Mouse (Mus musculus): ENCODE data around the gene Kcnj6. TPM values are rescaled to one million over a fixed set of nuclear protein-coding genes. Genes with fewer than 3 reads are reported as not detected.

Kcnj6 gene
- polyA plus RNA-seq, 1 experiment from 2014 or later = 0.21 TPM

DNA sequence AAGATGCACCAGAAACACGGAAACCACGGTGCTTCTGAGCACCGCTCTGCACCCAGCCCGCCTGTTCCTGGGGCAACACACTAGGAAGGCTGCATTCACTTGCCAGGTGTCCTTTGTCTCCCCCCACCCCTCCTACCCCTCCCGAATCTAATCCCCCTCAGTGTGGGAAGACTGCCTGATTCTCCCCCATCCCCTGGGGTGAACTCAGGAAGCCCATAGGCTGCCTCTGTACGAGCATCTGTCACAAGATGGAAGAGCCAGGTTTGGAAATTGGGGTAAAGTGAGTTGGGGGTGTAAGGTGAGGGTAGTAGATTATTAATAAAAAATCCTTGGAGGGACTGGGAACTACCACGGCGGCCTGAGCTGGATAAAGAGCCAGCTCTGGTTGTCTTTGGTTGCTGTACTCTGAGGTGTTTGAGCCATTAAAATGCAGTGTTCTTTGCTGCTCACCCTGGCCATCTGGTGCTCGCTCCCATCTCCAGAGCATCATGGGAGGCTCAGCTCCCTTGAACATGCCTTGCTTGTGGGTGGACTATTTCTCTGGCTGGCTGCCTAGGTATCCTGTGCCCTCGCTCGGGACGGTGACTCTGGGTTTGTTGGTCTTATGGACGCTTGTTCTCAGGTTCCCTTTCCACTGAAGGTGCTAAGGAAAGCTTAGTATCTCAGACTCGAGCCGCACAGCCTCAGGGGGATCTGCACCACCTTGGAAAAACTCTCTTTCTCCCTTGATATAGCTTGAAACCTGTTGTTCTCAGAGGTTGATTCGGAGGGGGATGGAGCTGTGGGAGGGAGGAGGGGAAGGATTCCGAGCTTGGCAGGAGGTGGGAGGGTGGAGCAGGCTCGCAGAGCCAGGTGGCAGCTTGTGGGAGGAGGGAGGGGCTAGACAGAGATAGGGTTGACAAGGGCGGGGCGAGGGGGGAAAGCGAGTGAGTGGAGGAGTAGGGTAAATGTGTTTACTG lies 65.9 kb downstream of the Kcnj6 start:
- peak overlapping the region; percentile 35; the same call in 1 of the 2 replicates for H3K4me2 ChIP-seq
- H3K36me3 ChIP-seq = no peaks in the 10 kb centered on the region
- ATAC-seq (ENCODE audit: insufficient read depth, low FRiP score, low read depth) = no peak; the same call in 1 of the 2 replicates
- no peaks in the 10 kb centered on the region for H3K9me3 ChIP-seq
- H3K4me1 ChIP-seq = 0 out of 2 replicates have a peak, but pooled peaks cover 10% of the 10 kb centered on the region
- no peaks in the 10 kb centered on the region for H3K27me3 ChIP-seq (replicated peaks)
- H3K4me3 ChIP-seq (replicated peaks) = no peak overlapping the region
- no peak overlapping the region for H3K27ac ChIP-seq
- 5% methylated on average over 21 of the region's 21 CpGs for WGBS
- no peak overlapping the region for H3K9ac ChIP-seq

- WGBS = 29% methylated on average over 6 of the region's 6 CpGs
- Histone ChIP-seq H3K4me3 (replicated peaks) (no peak overlapping the region), H3K9ac (no peak overlapping the region), H3K9me3 (no peaks in the 10 kb centered on the region), H3K27me3 (replicated peaks) (no peaks in the 10 kb centered on the region), H3K4me1 (no peaks in the 10 kb centered on the region), H3K27ac (no peak overlapping the region), H3K4me2 (no peak overlapping the region), H3K36me3 (no peaks in the 10 kb centered on the region)
- ATAC-seq (ENCODE audit: insufficient read depth, low FRiP score, low read depth) = no peak
Observed at GRCm38 (mm10) chr16:94925364-94925763, 72.1 kb downstream of the Kcnj6 start.

DNA sequence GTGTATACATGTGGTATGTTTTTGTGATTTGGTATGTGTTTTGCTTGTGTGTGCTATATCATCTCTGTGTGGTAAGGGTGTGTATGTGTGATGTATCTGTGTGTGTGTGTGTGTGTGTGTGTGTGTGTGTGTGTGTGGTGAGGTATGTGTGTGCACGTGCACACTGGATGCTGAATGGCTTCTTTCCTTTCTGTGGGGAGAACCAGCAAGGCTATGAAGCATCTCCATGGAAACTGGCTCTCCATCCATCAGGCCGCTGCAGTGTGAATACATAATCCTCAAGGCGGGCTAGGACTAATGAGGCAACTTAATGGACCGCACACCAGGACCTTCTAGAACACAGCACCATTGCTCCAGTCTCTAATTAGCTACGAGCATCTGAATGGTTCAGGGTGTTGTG lies 78.3 kb downstream of the Kcnj6 start:
- H3K4me1 ChIP-seq = no peaks in the 10 kb centered on the region
- no peak for ATAC-seq (ENCODE audit: insufficient read depth, low FRiP score, low read depth)
- no peak overlapping the region for H3K27ac ChIP-seq
- H3K4me2 ChIP-seq = no peak overlapping the region
- H3K27me3 ChIP-seq (replicated peaks) = no peaks in the 10 kb centered on the region
- no peaks in the 10 kb centered on the region for H3K9me3 ChIP-seq
- no peak overlapping the region for H3K9ac ChIP-seq
- H3K36me3 ChIP-seq = no peaks in the 10 kb centered on the region
- H3K4me3 ChIP-seq (replicated peaks) = no peak overlapping the region
- WGBS = 87% methylated on average over 5 of the region's 5 CpGs

- Histone ChIP-seq H3K36me3 (no peaks in the 10 kb centered on the region), H3K27ac (no peak overlapping the region), H3K4me3 (replicated peaks) (no peak overlapping the region), H3K9ac (no peak overlapping the region), H3K27me3 (replicated peaks) (no peaks in the 10 kb centered on the region), H3K4me2 (no peak overlapping the region), H3K4me1 (no peaks in the 10 kb centered on the region), H3K9me3 (no peaks in the 10 kb centered on the region)
- WGBS = 91% methylated on average over 4 of the region's 4 CpGs
- ATAC-seq (ENCODE audit: insufficient read depth, low FRiP score, low read depth) = no peak
Observed at GRCm38 (mm10) chr16:94906026-94906425, 91.5 kb downstream of the Kcnj6 start.

DNA sequence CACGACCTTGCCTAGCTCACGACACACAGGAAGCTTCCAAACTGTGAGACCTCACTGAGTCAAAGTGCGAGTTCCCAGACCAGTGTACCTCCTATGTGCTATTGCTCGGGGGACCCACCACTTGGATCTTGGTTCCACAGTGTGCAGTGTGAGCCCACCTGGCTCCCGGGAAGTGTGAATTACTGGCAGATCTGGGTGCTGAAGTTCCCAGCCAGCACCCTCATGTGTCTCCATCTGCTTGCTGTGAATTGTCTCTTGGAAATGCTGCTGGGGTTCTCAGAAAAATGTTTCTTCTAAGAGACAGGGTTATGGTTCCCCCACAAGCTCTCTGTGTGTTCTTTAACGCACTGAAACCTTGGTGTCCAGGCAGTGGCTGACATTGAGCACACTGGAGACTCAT lies 98.7 kb downstream of the Kcnj6 start:
- Histone ChIP-seq H3K9ac (no peak overlapping the region), H3K27me3 (replicated peaks) (no peaks in the 10 kb centered on the region), H3K9me3 (no peaks in the 10 kb centered on the region), H3K4me1 (no peaks in the 10 kb centered on the region), H3K27ac (no peak overlapping the region), H3K4me3 (replicated peaks) (no peak overlapping the region), H3K4me2 (no peak overlapping the region), H3K36me3 (no peaks in the 10 kb centered on the region)
- no peak for ATAC-seq (ENCODE audit: insufficient read depth, low FRiP score, low read depth)
- 82% methylated on average over 6 of the region's 6 CpGs for WGBS

GRCm38 (mm10) chr16:94892162-94892650 lies 105.3 kb downstream of the Kcnj6 start:
- WGBS = 87% methylated on average over 4 of the region's 4 CpGs
- Histone ChIP-seq H3K4me3 (replicated peaks) (no peak overlapping the region), H3K36me3 (no peaks in the 10 kb centered on the region), H3K4me1 (no peaks in the 10 kb centered on the region), H3K27me3 (replicated peaks) (no peaks in the 10 kb centered on the region), H3K9ac (no peak overlapping the region), H3K27ac (no peak overlapping the region), H3K9me3 (no peaks in the 10 kb centered on the region), H3K4me2 (no peak overlapping the region)
- no peak for ATAC-seq (ENCODE audit: insufficient read depth, low FRiP score, low read depth)

DNA sequence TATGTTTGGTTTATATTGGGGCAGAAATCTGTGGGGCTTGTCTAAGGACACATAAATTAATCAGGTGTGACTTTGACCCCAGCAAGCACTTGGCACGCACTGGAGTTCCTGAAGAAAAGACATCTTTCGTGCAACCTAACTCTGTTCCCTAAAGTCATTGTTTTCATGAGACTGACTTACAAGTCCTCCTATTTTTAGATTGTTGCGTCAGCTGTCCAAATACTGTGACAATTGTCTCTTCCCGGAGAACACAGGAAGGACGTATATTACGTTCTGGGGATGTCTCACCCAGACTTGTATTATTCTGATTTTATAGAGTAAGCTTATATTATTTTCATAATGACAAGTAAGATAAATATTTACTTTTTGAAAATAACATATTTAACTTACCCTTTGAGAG lies 106.9 kb downstream of the Kcnj6 start:
- WGBS = 58% methylated on average over 6 of the region's 6 CpGs
- Histone ChIP-seq H3K27me3 (replicated peaks) (no peaks in the 10 kb centered on the region), H3K4me2 (no peak overlapping the region)

GRCm38 (mm10) chr16:94890056-94890455 lies 107.4 kb downstream of the Kcnj6 start:
- H3K4me3 ChIP-seq (replicated peaks) = no peak overlapping the region
- no peaks in the 10 kb centered on the region for H3K9me3 ChIP-seq
- no peak overlapping the region for H3K27ac ChIP-seq
- H3K4me2 ChIP-seq = no peak overlapping the region
- no peaks in the 10 kb centered on the region for H3K36me3 ChIP-seq
- no peak for ATAC-seq (ENCODE audit: insufficient read depth, low FRiP score, low read depth)
- H3K9ac ChIP-seq = no peak overlapping the region
- no peaks in the 10 kb centered on the region for H3K27me3 ChIP-seq (replicated peaks)
- no peaks in the 10 kb centered on the region for H3K4me1 ChIP-seq
- WGBS = 70% methylated on average over 2 of the region's 2 CpGs

More for the DNA sequence above, 106.9 kb downstream of the Kcnj6 start:
- ATAC-seq (ENCODE audit: insufficient read depth, low FRiP score, low read depth) = no peak
- Histone ChIP-seq H3K27ac (no peak overlapping the region), H3K4me3 (replicated peaks) (no peak overlapping the region), H3K9ac (no peak overlapping the region), H3K9me3 (no peaks in the 10 kb centered on the region), H3K4me1 (no peaks in the 10 kb centered on the region), H3K36me3 (no peaks in the 10 kb centered on the region)

DNA sequence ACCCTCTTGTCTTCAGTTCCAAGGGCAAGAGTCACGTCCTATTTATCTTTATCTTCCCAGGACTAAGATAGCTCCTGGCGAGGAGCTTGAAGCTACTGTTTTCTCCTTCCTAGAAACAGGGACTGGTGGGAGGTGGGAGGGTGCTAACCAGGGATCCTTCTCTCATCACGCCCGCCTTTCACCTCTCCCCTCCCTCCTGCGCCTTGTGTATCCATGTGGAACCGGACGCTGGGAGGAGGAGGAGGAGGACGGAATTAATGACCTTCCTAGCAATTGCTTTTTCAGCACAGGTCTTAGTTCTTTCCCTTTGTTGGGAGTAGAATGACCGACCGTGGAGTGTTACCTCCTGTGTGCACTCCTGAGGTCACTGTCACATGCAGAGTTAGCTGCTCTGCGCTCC lies 108.9 kb downstream of the Kcnj6 start:
- ATAC-seq (ENCODE audit: insufficient read depth, low FRiP score, low read depth) = no peak
- Histone ChIP-seq H3K9ac (no peak overlapping the region), H3K4me3 (replicated peaks) (no peak overlapping the region), H3K4me2 (no peak overlapping the region), H3K9me3 (no peaks in the 10 kb centered on the region), H3K4me1 (no peaks in the 10 kb centered on the region), H3K27me3 (replicated peaks) (no peaks in the 10 kb centered on the region), H3K36me3 (no peaks in the 10 kb centered on the region), H3K27ac (no peak overlapping the region)
- 82% methylated on average over 11 of the region's 11 CpGs for WGBS

DNA sequence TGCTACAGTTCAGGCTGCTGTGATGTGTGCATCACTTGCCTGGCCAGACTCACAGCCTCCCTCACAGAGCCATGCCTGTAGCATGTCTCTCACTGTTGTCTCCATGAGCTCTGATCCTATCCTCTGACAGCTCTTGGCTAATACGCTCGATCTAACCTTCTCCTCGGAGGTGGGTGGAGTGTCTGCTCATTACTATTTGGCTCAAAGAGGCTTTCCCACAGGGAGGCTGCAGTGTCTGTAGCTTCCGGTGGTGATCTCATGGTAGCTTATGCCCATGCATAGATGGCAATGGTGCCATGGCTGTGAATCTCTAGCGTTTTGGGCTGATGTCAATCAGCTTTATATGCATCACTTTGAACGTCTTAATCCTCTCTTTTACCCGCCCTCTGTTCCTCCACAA lies 111.1 kb downstream of the Kcnj6 start:
- Histone ChIP-seq H3K4me1 (no peaks in the 10 kb centered on the region), H3K27ac (no peak overlapping the region), H3K27me3 (replicated peaks) (no peaks in the 10 kb centered on the region), H3K9me3 (no peaks in the 10 kb centered on the region), H3K9ac (no peak overlapping the region), H3K36me3 (no peaks in the 10 kb centered on the region), H3K4me3 (replicated peaks) (no peak overlapping the region), H3K4me2 (no peak overlapping the region)
- 82% methylated on average over 7 of the region's 7 CpGs for WGBS
- no peak for ATAC-seq (ENCODE audit: insufficient read depth, low FRiP score, low read depth)

DNA sequence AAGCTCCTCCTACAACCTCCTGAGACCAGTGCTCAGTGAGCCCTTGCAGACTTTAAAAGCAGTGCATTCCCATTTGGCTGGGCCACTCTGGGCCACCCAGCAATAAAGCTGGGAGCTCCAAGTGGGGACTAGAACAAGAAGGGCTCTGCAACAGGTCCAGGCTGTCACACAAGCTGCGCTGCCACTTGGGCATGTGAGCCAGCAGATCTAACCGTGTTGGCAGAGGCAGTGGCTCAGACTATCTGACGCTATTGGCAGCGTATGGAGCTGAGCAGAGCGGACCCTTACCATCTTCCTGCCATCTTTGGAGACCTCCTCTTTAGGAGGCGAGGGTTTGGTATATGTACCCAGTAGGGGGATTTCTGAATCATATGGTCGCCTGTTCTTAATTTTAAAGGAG lies 112.4 kb downstream of the Kcnj6 start:
- Histone ChIP-seq H3K4me1 (no peaks in the 10 kb centered on the region), H3K4me3 (replicated peaks) (no peak overlapping the region), H3K27ac (no peak overlapping the region), H3K4me2 (no peak overlapping the region), H3K9ac (no peak overlapping the region), H3K9me3 (no peaks in the 10 kb centered on the region), H3K36me3 (no peaks in the 10 kb centered on the region), H3K27me3 (replicated peaks) (no peaks in the 10 kb centered on the region)
- ATAC-seq (ENCODE audit: insufficient read depth, low FRiP score, low read depth) = no peak
- WGBS = 81% methylated on average over 7 of the region's 7 CpGs

DNA sequence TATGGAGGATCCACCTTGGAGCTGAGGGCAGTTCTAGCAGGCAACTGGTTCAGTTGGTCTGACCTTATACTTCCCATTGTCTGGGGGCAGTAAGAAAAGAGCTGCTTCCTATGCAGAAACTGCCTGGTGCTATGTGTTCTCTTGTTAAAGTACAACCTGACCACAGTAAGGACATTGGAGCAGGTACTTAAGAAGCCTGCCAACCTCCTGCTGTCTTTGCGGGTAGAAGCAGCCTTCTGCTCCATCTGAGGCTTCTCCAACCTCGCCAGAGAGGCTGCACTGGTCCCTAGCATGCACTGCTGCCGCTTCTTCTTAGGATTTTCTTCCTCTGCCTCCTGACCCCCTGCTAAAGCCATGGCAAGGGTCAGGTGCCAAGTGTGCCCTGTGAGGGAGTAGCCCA lies 113.6 kb downstream of the Kcnj6 start:
- Histone ChIP-seq H3K27ac (no peak overlapping the region), H3K27me3 (replicated peaks) (no peaks in the 10 kb centered on the region), H3K4me3 (replicated peaks) (no peak overlapping the region), H3K9me3 (no peaks in the 10 kb centered on the region), H3K9ac (no peak overlapping the region), H3K36me3 (no peaks in the 10 kb centered on the region), H3K4me2 (no peak overlapping the region), H3K4me1 (no peaks in the 10 kb centered on the region)
- ATAC-seq (ENCODE audit: insufficient read depth, low FRiP score, low read depth) = no peak
- 87% methylated on average over 3 of the region's 3 CpGs for WGBS

Measured in stomach, embryonic 15.5 days (tissue).